Mouse (Mus musculus) left cerebral cortex, adult 18-20 months (tissue): ENCODE data around the gene Mrps12. TPM values are rescaled to one million over a fixed set of nuclear protein-coding genes. Genes with fewer than 3 reads are reported as not detected.

Source experiments
- DNase-seq, 2 experiments: peaks; one replicate each; pipeline ENCODE4 v3.0.0; 2021 to 2022; ENCODE audit warnings: low spot score in 2 of 2, mixed read lengths in 1 of 2
- long read RNA-seq, 2 experiments: library from polyadenylated mRNA; stranded (forward); transcript quantifications; one replicate each; pipeline ENCODE4 v2.0.0; 2021
- total RNA-seq, 2 experiments: library from RNA; stranded (reverse); gene quantifications; 2 replicates each; pipeline ENCODE4 v1.2.3; 2021

The Mrps12 gene
- 10 to 100 TPM; 62.8 to 71.0 TPM for total RNA-seq
- long read RNA-seq, experiment 1, transcript Mrps12-204 (2 exons, 883 nt): major isoform, 33 of 57 reads
- long read RNA-seq, experiment 1, transcript Mrps12-201 (3 exons, 722 nt): minor isoform, 20 of 57 reads
- long read RNA-seq, experiment 1, partial matches to known transcripts: 0 of 57 reads
- long read RNA-seq, experiment 1, other reads (novel, unspliced or antisense): 4 of 57 reads
- long read RNA-seq, experiment 2, transcript Mrps12-201 (3 exons, 722 nt): minor isoform, 21 of 50 reads
- long read RNA-seq, experiment 2, transcript Mrps12-204 (2 exons, 883 nt): major isoform, 28 of 50 reads
- long read RNA-seq, experiment 2, partial matches to known transcripts: 0 of 50 reads
- long read RNA-seq, experiment 2, other reads (novel, unspliced or antisense): 1 of 50 reads

DNA sequence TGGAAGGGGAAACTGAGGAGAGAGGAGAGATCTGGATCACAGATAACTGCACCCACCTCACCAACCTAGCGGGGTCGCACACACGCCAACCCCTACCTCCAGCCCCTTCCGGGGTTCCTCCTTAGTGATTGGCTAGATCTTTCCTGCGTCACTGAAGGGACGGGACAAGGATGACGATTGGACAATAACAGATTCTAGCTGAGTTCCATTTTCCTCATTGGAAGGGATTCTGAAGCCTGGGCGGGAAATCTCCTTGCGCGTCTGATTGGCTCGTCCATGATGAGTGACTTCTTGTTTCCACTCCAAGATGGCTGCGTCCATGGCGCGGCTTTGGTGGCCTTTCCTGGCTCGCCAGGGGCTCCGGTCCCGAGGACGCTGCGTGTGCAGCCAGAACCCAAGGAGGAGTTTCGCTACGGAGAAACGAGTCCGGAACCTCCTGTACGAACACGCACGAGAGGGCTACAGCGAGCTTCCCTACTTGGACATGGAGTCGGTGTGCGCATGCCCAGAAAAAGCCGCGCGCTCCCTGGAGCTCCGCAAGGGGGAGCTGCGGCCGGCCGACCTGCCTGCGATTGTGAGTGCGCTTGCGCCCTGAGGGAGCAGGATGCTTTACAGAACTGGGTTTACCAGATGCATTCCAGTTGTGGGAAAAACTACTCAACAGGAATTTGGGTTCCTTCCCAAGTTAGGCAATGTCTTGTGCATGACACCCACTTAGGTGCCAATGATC lies at the start of gene Mrps12, which contains the start of gene Sars2:
Mrps12 (minus strand) TSS at position 112 of the 730 bp plus-strand sequence.
Sars2 (plus strand) TSS at position 284 of the 730 bp plus-strand sequence.
- DNase-seq: peak; percentile 89 to 96

DNA sequence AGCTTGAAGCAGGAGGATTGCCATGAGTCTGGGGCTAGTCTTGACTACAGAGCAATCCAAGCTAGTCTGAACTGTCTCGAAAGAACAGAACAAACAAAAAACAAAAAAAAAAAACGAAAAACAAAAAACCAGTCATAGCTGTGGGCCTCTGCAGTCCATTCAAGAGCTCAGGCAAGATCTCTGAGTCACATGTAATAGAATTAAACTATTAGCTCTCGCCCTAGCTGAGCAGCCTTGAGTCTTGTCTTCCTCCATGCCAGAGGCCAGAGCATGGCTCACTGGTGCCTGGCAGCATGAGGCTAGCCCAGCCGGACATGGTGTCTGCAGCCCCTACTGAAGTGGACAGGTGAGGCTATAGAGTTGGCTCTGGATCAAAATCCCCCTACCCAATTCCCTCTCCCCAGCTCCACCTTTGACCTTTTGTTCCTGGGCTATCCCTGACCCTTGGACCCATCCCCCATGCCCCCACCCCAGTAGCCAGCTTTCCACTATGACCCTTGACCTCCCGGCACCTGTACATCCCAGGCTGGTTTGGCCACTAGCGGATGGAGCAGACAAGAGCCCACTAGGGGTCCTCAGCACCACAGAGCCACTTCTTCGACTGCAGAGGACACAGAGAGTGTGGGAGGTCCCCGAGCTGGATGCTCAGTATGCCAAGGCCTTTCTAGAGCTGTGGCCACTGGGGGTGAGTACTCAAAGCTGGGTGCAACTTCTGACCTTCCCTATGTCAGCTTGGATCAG lies 48.6 kb upstream of the Mrps12 start:
- no peak for DNase-seq

DNA sequence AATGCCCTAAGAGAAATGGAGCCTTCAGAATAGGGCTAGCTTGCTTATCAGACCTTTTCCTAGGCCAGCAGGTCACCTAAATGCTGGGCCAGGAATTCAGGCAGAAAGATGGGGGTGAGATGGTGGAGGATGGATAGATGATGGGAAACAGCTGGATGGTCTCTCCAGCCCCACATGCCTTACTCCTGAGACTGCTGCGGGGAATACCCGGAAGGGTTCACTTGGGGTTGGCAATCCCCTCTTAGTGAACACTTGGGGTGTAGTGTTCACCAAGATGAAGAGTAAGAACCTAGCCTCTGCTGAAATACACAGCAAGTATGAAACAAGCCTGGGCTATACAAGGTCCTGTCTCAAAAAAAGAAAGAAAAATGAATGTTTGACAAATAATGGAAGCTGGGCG lies 47.6 kb upstream of the Mrps12 start:
- no peak for DNase-seq

GRCm38 (mm10) chr7:28788307-28789195 lies 46.9 kb upstream of the Mrps12 start, which contains the start of gene Rinl:
Gene Rinl, plus strand, starts transcription at chr7:28788969.
- DNase-seq: no peak

DNA sequence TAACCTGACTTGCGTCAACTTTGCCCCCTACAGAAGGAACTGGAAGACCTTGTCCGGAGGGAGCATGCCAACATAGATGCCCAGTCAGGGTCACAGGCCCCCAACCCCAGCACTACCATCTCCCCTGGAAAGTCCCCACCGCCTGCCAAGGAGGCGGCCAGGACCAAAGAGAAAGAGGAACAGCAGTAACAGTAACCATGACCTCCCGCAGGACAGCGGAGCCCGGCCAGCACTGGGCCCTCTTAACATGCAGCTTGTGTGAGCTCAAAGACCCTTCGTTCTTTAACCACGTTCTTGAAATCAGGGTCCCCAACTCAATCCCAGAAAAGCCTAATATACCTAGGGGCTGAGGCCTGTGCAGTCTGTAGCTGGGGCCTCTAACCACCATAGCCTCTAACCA lies 46.3 kb upstream of the Mrps12 start:
- DNase-seq: no peak

DNA sequence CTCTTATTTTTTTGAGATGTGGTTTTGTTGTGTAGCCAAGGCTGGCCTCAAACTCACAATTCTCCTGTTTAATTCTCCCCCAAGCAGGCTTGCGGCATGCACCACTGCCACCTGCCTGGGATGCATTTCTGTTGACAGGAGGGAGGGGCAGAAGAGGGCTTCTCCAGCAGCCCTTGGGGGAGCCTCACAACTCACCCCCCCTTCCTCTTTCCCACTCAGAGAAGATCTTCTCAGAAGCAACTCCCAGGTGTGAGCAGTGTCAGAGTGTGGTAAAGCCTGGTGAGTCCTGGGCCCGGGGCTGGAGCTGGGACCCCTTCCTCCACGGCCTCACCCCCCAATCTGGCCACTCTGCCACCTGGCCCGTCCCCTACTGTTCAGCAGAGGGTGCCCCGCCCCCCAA lies 43.5 kb upstream of the Mrps12 start:
- no peak for DNase-seq

GRCm38 (mm10) chr7:28781261-28781663 lies 39.6 kb upstream of the Mrps12 start:
- DNase-seq: no peak

DNA sequence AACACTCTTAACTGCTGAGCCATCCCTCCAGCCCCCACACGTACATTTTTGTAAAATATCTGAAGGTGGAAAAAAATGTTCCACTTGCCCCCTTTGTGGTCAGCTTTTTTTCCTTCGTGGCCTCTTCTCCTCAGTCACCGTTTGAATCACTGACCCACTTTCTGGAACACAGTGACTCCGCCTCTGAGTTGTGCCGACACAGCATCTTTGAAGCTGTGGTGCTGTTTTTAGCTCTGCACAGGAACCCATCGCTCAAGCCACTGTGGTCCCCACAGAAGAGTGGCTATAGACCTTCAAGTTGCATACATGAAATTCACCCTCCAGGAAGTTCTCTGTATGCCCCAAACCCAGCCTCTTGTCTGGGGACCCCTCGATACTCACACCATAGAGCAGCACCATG lies 39.2 kb upstream of the Mrps12 start:
- DNase-seq: peak; percentile 39 to 49

DNA sequence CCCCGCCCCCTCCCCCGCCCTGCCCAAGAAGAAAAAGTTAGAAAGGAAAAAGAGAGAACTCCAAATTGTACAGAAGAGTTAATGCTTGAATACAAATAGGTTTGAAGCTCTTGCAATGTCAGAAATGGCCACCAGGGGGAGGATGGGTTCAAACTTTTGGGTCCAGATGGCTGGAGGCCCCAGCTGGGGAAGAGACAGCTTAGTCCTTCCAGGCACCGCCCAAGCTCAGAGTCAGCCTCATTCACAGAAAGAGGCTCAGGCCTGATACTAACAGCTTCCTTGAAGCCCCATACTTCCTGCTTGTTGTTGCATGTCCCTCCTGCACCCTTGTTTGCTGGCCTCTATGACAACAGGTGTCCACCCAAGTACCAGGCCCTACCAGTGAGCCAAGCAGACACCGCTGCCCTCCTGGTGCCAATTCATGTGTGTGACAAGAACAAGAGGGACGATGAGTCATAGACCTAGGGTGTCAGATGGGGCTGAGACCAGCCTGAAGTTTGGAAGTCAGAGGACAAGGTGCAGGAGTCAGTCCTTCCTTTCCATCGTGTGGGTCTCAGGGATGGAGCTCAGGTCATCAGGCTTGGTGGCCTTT lies 38.5 kb upstream of the Mrps12 start:
- DNase-seq: peak; percentile 90 to 95

DNA sequence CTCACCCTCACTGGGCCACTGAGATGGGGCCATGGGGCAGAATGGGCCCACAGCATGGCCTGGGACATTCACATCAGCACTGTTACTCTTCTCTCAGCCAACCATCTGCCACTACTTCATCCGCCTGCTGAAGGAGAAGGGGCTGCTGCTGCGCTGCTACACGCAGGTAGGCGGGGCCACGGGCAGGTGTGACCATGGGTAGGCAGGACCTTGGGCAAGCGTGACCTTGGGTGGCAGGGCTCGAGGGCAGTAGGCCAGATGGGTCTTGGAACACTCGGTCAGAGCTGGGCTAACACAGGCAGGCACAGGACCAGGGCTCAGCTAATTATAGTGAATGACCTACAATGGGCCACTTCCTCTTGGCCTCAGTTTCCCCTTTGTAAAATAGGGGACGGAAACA lies 37.2 kb upstream of the Mrps12 start:
- no peak for DNase-seq

DNA sequence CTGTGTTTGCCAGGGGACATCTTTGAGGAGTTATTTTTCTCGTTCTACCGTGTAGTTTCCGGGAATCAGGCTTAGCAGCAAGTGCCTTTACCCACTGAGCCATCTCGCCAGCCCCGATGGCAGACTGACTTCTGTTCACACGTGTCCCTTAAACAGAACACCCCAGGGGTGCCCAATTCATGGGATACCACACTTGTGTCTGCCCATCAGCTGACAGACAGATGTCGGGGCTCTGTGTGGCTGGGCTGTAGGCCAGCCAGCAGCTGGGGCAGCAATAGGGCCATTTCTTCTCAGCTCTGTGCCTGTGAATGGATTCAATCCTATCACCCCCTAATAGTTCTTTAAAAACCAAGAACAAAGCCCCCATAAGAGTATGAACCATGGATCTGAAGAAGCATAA lies 33.5 kb upstream of the Mrps12 start:
- no peak for DNase-seq

DNA sequence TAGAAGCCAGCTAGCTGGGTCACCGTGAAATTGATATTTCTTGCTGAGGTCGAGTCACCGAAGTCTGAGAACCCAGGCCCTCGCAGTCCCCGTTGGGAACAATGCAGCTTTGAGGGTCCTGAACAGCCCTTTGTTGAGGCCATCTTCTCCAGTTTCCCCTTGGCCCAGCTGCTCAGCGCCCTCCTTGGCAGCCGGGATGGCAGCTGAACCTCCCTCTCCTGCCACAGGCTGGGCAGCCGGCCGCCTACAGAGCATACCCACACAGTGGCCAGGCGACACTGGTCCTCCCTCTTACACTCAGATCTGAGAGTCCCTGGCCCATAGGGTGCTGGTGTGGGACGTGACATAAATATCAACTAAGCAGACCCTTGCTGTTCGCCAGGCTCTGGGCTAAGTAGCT lies 32.5 kb upstream of the Mrps12 start:
- DNase-seq: no peak

DNA sequence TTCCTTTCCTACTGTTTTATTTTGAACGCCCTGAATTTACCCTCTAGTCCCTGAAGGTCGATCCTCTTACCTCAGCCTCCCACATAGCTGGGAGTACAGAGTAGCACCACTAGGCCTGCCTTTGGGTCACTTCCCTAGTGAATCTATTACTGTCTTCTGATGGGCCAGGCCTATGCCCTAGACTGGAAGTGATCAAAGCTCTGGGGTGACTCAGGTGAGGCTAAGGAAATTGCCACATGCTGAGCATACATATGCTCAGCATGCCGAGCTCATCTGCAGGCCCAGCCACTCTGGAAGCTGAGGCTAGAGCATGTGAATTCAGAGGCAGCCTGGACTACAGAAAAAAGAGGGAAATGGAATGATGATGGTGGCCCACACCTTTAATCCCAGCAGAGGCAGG lies 31.5 kb upstream of the Mrps12 start:
- no peak for DNase-seq

DNA sequence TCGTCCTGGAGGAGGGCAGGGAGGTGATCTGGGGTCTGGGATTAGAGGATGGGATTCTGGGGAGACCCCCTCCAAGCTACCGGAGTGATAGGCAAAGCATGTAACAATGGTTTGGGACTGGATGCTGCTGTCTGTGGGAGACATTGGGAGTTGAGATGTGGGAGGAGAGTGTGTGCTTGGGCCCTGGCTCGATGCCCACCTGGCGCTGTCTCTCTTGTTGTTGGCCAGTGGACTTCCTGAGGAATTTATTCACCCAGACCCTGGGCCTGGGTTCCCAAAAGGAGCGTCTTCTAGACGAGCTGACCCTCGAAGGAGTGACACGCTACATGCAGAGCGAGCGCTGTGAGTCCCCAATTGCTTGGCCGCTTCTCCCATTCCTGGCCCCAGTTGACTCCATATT lies 30.2 kb upstream of the Mrps12 start:
- no peak for DNase-seq

- no peak for DNase-seq
These were observed 28.7 kb upstream of the Mrps12 start for GRCm38 (mm10) chr7:28770309-28770708.

- DNase-seq: no peak
These were observed 27.9 kb upstream of the Mrps12 start for GRCm38 (mm10) chr7:28769414-28769958.

- no peak for DNase-seq
These were observed 25.9 kb upstream of the Mrps12 start, which contains the start of gene Nfkbib for GRCm38 (mm10) chr7:28767462-28767965. Gene Nfkbib, minus strand, starts transcription at chr7:28767512.

- no peak for DNase-seq
These were observed 25.3 kb upstream of the Mrps12 start for GRCm38 (mm10) chr7:28766910-28767309.

GRCm38 (mm10) chr7:28766173-28766879 lies 24.7 kb upstream of the Mrps12 start, which contains the start of gene Sirt2:
Gene Sirt2, plus strand, starts transcription at chr7:28766735.
- DNase-seq: peak; percentile 96 to 98
